Mouse (Mus musculus) hindbrain, embryonic 11.5 days (tissue): ENCODE measurements around the gene 4930558C23Rik. TPM values are rescaled to one million over a fixed set of nuclear protein-coding genes. Genes with fewer than 3 reads are reported as not detected.
"Not testable (repeated sequence)": the region's sequence is repeated elsewhere in the genome, so short reads cannot be mapped to it uniquely, and the experiment has no call there.

ENCODE experiments used
- ATAC-seq: fragments of 200-750 bp; cut with Nextera tagmentation; 2 replicates; pipeline ENCODE4 v1.8.0; 2017; ENCODE audit warnings: mild to moderate bottlenecking, moderate TSS enrichment, moderate library complexity; ENCODE audit not compliant: low FRiP score
- DNase-seq: peaks from one replicate; pipeline ENCODE4 v3.0.0-alpha.2; 2015; ENCODE audit warnings: low spot score
- H3K27ac ChIP-seq: fragments of 300-500 bp; sonication (generic); 2 replicates; pipeline ENCODE4 v1.5.1; 2014; ENCODE audit warnings: mild to moderate bottlenecking, low read depth, low read length
- H3K27me3 ChIP-seq: fragments of 300-500 bp; sonication (generic); 2 replicates; pipeline ENCODE4 v1.6.1; 2014; ENCODE audit warnings: mild to moderate bottlenecking, low read length, moderate library complexity, mixed read lengths; ENCODE audit not compliant: control insufficient read depth, insufficient read depth
- H3K36me3 ChIP-seq: fragments of 300-500 bp; sonication (generic); 2 replicates; pipeline ENCODE4 v1.6.1; 2014; ENCODE audit warnings: mild to moderate bottlenecking, low read length, moderate library complexity, mixed read lengths; ENCODE audit not compliant: control insufficient read depth, insufficient read depth
- H3K4me1 ChIP-seq: fragments of 300-500 bp; sonication (generic); replicated peaks from 2 replicates; pipeline ENCODE4 v1.6.1; 2014; ENCODE audit warnings: low read length, mixed read lengths; ENCODE audit not compliant: control insufficient read depth, insufficient read depth
- H3K4me2 ChIP-seq: fragments of 300-500 bp; sonication (generic); replicated peaks from 2 replicates; pipeline ENCODE4 v1.6.1; 2014; ENCODE audit warnings: mild to moderate bottlenecking, low read depth, low read length
- H3K4me3 ChIP-seq: fragments of 300-500 bp; sonication (generic); 2 replicates; pipeline ENCODE4 v1.5.1; 2014; ENCODE audit warnings: low read depth, low read length
- H3K9ac ChIP-seq: fragments of 300-500 bp; sonication (generic); 2 replicates; pipeline ENCODE4 v1.6.1; 2014; ENCODE audit warnings: low read depth, low read length
- H3K9me3 ChIP-seq: fragments of 300-500 bp; sonication (generic); 2 replicates; pipeline ENCODE4 v1.6.1; 2016; ENCODE audit warnings: low read length; ENCODE audit not compliant: control insufficient read depth
- WGBS: fragments of 180-500 bp; shearing (Covaris S2); extraction: QIAGEN DNeasy Blood & Tissue Kit; methylation state at CpG from one replicate; pipeline ENCODE4 v1.1.7; 2014; 5-methylcytosine and 5-hydroxymethylcytosine counted together
- polyA plus RNA-seq: library from polyadenylated mRNA; unstranded; fragments of >200 nt; fragmentation: Nextera tagmentation; extraction: Ambion mirVana; gene quantifications from 2 replicates; pipeline ENCODE4 v1.2.1, GENCODE M21; 2014

Gene 4930558C23Rik
- not detected in 2 replicates for polyA plus RNA-seq

DNA sequence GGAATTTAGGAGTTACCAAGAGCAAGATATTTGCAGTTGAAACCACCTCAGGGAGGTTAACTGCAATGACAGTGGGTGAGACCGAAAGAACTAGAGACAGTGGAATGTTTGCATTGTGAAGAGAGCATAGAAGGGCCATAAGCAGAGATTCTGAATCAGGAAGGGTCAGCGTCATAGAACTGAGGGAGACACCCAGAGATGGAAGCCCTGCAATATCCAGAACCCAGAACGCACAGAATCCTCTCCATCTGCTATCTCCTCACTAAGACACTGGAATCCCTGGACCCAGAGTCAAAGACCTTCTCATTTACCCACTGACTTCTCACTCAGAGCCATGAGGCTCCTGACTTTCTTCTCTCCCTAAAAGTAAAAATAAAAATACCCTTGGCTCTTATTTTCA is at the start of gene 4930558C23Rik:
TSS of gene 4930558C23Rik (minus strand) at position 101 of the 400 bp plus-strand sequence.
- WGBS = 93% methylated on average over 3 of the region's 3 CpGs
- Histone ChIP-seq H3K27me3 (no peaks in the 10 kb centered on the region), H3K4me1 (no peaks in the 10 kb centered on the region), H3K9ac (no peak within 1 kb of the TSS), H3K36me3 (no peaks in the 10 kb centered on the region), H3K4me2 (no peak within 1 kb of the TSS), H3K4me3 (no peak within 1 kb of the TSS), H3K27ac (no peak within 1 kb of the TSS), H3K9me3 (no peaks in the 10 kb centered on the region)
- DNase-seq = no peak
- ATAC-seq = no peak

DNA sequence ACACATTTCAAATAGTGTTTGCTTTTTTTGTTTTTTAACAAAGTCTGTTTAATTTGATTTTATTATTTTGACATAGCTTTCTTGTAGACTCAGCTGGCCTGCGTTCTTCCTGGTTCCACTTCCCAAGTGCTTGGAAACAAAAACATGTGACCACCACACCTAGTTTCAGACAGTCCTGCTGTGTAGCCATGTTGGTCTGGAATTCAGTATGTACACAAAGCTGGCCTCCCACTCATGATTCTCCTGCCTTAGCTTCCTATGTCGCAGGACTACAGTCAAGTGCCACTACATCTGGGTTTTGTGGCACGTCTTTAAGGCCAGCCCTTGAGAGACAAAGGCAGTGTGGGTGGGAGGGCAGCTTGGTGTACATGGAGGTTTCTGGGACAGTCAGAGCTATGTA is 48.3 kb upstream of the 4930558C23Rik start:
- WGBS = 93% methylated on average over 3 of the region's 3 CpGs

GRCm38 (mm10) chr3:95450408-95450807 is 47.8 kb upstream of the 4930558C23Rik start:
- Histone ChIP-seq H3K36me3 (no peaks in the 10 kb centered on the region), H3K4me1 (no peaks in the 10 kb centered on the region), H3K27me3 (no peaks in the 10 kb centered on the region), H3K9me3 (no peaks in the 10 kb centered on the region), H3K9ac (no peak overlapping the region), H3K4me2 (no peak overlapping the region), H3K4me3 (no peak overlapping the region), H3K27ac (no peak overlapping the region)
- WGBS = 58% methylated on average over 1 of the region's 1 CpGs
- peak; percentile 54 for DNase-seq
- ATAC-seq = no peak

More for the DNA sequence above, 48.3 kb upstream of the 4930558C23Rik start:
- no peaks in the 10 kb centered on the region for H3K4me1 ChIP-seq
- no peaks in the 10 kb centered on the region for H3K36me3 ChIP-seq
- ATAC-seq (no peak), DNase-seq (no peak)
- no peaks in the 10 kb centered on the region for H3K27me3 ChIP-seq
- no peak overlapping the region for H3K4me2 ChIP-seq
- H3K9ac ChIP-seq = no peak overlapping the region
- no peak overlapping the region for H3K27ac ChIP-seq
- no peak overlapping the region for H3K4me3 ChIP-seq
- H3K9me3 ChIP-seq = no peaks in the 10 kb centered on the region

GRCm38 (mm10) chr3:95445311-95445710 is 42.7 kb upstream of the 4930558C23Rik start:
- no peak for ATAC-seq
- WGBS = 84% methylated on average over 4 of the region's 4 CpGs
- H3K27me3 ChIP-seq = no peaks in the 10 kb centered on the region
- H3K36me3 ChIP-seq = no peaks in the 10 kb centered on the region
- no peaks in the 10 kb centered on the region for H3K4me1 ChIP-seq
- no peak overlapping the region for H3K4me2 ChIP-seq
- no peaks in the 10 kb centered on the region for H3K9me3 ChIP-seq
- H3K4me3 ChIP-seq = no peak overlapping the region
- H3K27ac ChIP-seq = no peak overlapping the region
- no peak overlapping the region for H3K9ac ChIP-seq
- DNase-seq = no peak

DNA sequence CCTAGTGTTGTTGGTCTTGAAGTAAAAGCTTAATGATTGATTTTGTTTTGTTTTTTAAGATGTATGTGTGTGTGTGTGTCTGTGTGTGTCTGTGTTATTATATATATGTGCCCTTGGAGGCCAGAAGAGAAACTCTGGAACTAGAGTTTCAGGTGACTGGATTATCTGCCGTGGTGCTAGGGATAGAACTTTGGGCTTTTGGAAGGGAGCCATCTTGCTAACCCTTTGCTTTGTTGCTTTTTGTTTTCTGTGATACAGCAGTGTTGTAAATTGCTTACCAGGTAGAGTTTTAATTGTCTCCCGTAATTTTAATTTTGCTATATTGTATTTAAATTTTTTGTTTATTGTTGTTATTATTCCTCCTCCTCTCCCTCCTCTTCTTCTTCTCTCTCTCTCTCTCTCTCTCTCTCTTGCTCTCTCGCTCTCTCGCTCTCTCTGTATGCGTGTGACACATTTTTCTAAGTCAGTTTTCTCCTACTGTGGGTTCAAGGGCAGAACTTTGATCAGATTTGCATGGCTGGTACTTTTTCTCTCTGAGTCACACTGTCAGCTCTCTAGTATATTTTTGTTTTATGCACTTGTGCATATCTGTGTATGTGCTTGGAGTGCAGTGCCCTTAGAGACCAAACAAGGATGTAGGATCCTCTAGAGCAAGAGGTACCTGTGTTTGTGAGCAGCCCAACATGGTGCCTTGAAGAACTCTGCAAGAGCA is 39.9 kb upstream of the 4930558C23Rik start:
- H3K27me3 ChIP-seq = no peaks in the 10 kb centered on the region

DNA sequence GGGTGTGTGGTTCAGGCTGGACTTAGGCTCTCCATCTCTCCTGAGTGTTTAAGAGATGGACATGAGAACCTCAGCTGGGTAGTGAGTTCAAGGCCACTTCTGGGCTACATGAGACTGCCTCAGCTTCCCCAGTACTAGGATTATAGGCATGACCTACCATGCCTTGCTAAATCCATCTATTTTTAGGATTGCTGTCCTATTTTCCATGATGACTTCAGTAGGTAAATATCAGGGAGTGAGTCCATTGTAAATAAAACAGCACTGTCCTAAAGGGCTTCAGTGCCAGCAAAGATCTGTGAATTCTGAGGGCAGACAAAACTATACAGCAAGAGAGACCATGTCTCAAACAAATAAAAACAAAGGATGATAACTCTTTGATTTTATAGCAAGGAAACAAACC is 37.0 kb upstream of the 4930558C23Rik start:
- no peak for ATAC-seq

More for the DNA sequence above, 39.9 kb upstream of the 4930558C23Rik start:
- Histone ChIP-seq H3K27ac (no peak overlapping the region), H3K9me3 (no peaks in the 10 kb centered on the region), H3K4me3 (no peak overlapping the region), H3K36me3 (no peaks in the 10 kb centered on the region), H3K4me2 (no peak overlapping the region), H3K9ac (no peak overlapping the region), H3K4me1 (no peaks in the 10 kb centered on the region)
- ATAC-seq = no peak
- 95% methylated on average over 5 of the region's 5 CpGs for WGBS
- DNase-seq = no peak

DNA sequence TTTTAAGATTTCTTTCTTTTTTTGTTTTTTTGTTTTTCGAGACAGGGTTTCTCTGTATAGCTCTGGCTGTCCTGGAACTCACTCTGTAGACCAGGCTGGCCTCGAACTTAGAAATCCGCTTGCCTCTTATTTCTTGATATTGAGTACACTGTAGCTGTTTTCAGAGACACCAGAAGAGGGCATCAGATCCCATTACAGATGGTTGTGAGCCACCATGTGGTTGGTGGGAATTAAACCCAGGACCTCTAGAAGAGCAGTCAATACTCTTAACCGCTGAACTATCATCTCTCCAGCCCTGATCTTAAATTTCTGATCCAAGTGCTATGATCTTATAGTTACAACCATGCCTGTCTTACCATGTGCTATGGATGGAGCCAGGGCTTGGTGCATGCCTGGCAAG is 36.0 kb upstream of the 4930558C23Rik start:
- not testable (repeated sequence) for H3K27me3 ChIP-seq, H3K4me2 ChIP-seq, ATAC-seq, H3K36me3 ChIP-seq, DNase-seq, H3K27ac ChIP-seq, H3K9ac ChIP-seq, H3K4me3 ChIP-seq, H3K9me3 ChIP-seq, H3K4me1 ChIP-seq
- WGBS = 97% methylated on average over 4 of the region's 4 CpGs

More for the DNA sequence above, 37.0 kb upstream of the 4930558C23Rik start:
- Histone ChIP-seq H3K9me3 (no peaks in the 10 kb centered on the region), H3K4me1 (no peaks in the 10 kb centered on the region), H3K36me3 (no peaks in the 10 kb centered on the region), H3K9ac (no peak overlapping the region), H3K27me3 (no peaks in the 10 kb centered on the region), H3K4me2 (no peak overlapping the region), H3K27ac (no peak overlapping the region), H3K4me3 (no peak overlapping the region)
- no peak for DNase-seq

DNA sequence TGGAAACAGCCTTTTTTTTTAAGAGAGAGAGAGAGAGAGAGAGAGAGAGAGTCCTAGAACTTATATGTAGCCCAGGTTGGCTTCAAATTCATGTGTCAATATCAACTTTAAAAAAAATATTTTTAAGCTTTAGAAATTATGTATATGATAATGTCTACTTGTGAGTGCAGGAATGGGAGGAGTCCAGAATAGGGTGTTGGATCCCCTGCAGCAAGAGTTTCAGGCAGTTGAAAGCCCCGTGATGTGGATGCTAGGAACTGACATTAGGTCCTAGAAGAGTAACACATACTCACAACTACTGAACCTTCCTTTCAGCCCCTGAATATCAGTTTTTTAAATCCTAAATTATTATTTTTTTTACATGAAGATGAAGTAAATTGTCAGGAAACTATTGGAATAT is 32.9 kb upstream of the 4930558C23Rik start:
- ATAC-seq (no peak), DNase-seq (no peak)
- WGBS = 58% methylated on average over 1 of the region's 1 CpGs
- Histone ChIP-seq H3K9me3 (no peaks in the 10 kb centered on the region), H3K4me3 (no peak overlapping the region), H3K36me3 (no peaks in the 10 kb centered on the region), H3K27ac (no peak overlapping the region), H3K9ac (no peak overlapping the region), H3K4me2 (no peak overlapping the region), H3K27me3 (no peaks in the 10 kb centered on the region), H3K4me1 (no peaks in the 10 kb centered on the region)

- H3K4me2 ChIP-seq = peak overlapping the region; percentile 71
- no peaks in the 10 kb centered on the region for H3K4me1 ChIP-seq
- H3K9me3 ChIP-seq = no peaks in the 10 kb centered on the region
- H3K27me3 ChIP-seq = no peaks in the 10 kb centered on the region
- H3K36me3 ChIP-seq = no peaks in the 10 kb centered on the region
- no peak overlapping the region for H3K27ac ChIP-seq
- DNase-seq (no peak), ATAC-seq (no peak)
- H3K9ac ChIP-seq = peak overlapping the region; percentile 84
- H3K4me3 ChIP-seq = peak overlapping the region; percentile 91
- 6% methylated on average over 7 of the region's 7 CpGs for WGBS
Observed at GRCm38 (mm10) chr3:95434983-95435370, 32.3 kb upstream of the 4930558C23Rik start.
